In genomic region chrX:36183625-36184024, GRCm38 (mm10) we compare ENCODE assay signal across 9 mouse cellular contexts. TPM values are rescaled to one million over a fixed set of nuclear protein-coding genes. Genes with fewer than 3 reads are reported as not detected.
DNase-seq lines count a peak whose midpoint lies in the region; ATAC-seq lines count a peak whose summit lies in the region.
"Had no signal": no experiment of that assay in that cellular context is flagged by ENCODE, and none has a peak within 500 bp of the region (broad histone marks: within the 10 kb centered on the region; RNA-seq: fewer than 3 reads in every experiment).

No protein-coding gene starts in this region.

- peak; percentile 16 to 46 for DNase-seq in left cerebral cortex, adult 18-20 months (ENCODE audit: low spot score in 2 of 2)
- DNase-seq in left cerebral cortex, adult 8-10 months (ENCODE audit: low spot score in 2 of 2): no peak
- peak; percentile 47 for DNase-seq in MN1 (ENCODE audit: low spot score)
- DNase-seq in embryo, embryonic 11 days: peak; percentile 57
- peak; percentile 74 for DNase-seq in kidney, postnatal 10 days
- DNase-seq in right cerebral cortex, postnatal 4 days: peak; percentile 51

- peak; percentile 54 for ATAC-seq in CD4-positive, CD25-positive, alpha-beta regulatory T cell, adult 4 months
- ATAC-seq in erythroblast, adult 5-6 weeks (replicated peaks; ENCODE audit: low FRiP score, poor library complexity, severe bottlenecking): no peak

RNA-seq across cellular contexts. Expression of gene Zcchc12, which starts 12.1 kb away (rescaled TPM):
- total RNA-seq in left cerebral cortex, adult 18-20 months (2021): 10 to 100 TPM; 55.5 to 70.7 TPM
- total RNA-seq in left cerebral cortex, adult 8-10 months (2022): 10 to 100 TPM; 68.5 to 89.5 (median 81.7) TPM
- polyA plus RNA-seq in CD4-positive, CD25-positive, alpha-beta regulatory T cell, adult 4 months (2017; shearing (Covaris generic)): 1 to 10 TPM; 1.1 to 3.9 TPM
- total RNA-seq in erythroblast, adult 5-6 weeks (2015; ENCODE audit: low replicate concordance): not detected in 2 replicates
- total RNA-seq in erythroblast, adult 5-6 weeks (2017; ENCODE audit: low replicate concordance): not detected in 2 replicates
- total RNA-seq: gastrocnemius, adult 8-10 months had no signal

Comparison
In these comparisons a context has a peak if more than half of its experiments do, and no peak if none do; other contexts are left out.
1. DNase-seq: peak in left cerebral cortex, adult 18-20 months (2 of 2), MN1 (single experiment), embryo, embryonic 11 days (single experiment), kidney, postnatal 10 days (single experiment) and right cerebral cortex, postnatal 4 days (single experiment); none in left cerebral cortex, adult 8-10 months (0 of 2).
2. RNA of gene Zcchc12, which starts 12.1 kb away (total RNA-seq): 68.5 to 89.5 TPM in left cerebral cortex, adult 8-10 months and 55.5 to 70.7 TPM in left cerebral cortex, adult 18-20 months; not detected in erythroblast, adult 5-6 weeks; every median in the first group is over 10 times any median in the second.